Comparison of ENCODE assay signal across 19 mouse cellular contexts in the genomic region with DNA sequence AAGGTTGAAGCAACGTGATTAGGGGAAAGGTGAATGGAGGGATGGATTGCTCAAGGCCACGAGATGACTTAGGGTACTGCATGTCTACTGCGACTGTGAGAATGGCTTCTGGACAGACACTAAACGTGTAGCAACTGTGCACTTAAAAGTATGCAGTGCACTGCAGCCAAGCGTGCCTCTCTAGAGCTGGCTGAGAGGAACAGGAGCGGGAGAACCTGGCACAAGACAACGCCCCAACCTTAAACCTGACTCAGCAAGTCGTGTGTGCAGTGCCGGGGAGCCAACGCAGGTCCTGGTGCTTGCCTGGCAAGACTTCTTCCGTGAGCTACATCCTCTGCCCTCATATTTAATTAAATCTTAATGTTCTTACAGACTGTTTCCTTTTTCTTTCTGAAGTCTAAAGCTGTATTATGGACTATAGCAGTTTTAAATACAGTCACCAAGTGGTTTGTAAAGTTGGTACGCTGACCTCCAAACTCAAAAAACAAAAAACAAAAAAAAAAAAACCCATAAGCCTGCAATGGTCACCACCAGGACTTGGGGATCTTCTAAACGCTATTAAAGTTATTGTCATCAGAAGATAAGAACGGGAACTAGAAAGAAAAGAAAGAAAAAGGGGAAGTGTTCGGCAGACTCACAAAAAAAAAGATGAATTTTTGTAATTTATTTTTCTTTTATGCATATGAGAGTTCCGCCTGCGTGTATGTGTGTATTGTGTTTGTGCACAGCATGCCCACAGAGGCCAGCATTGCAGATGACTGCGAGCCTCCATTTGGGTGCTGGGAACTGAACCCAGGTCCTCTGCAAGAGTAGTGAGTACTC. TPM values are rescaled to one million over a fixed set of nuclear protein-coding genes. Genes with fewer than 3 reads are reported as not detected.
"Had no signal": no experiment of that assay in that cellular context is flagged by ENCODE, and none has a peak within 500 bp of the region (broad histone marks: within the 10 kb centered on the region; RNA-seq: fewer than 3 reads in every experiment).

No protein-coding gene starts in this region.

- H3K4me2 ChIP-seq: limb, embryonic 12.5 days; limb, embryonic 15.5 days; liver, embryonic 11.5 days; lung, embryonic 14.5 days had no signal

- H3K9ac ChIP-seq: limb, embryonic 12.5 days; limb, embryonic 15.5 days; liver, embryonic 14.5 days; liver, postnatal 0 days; lung, embryonic 14.5 days had no signal

- H3K4me1 ChIP-seq: limb, embryonic 15.5 days had no signal

- H3K9me3 ChIP-seq: limb, embryonic 12.5 days; limb, embryonic 15.5 days had no signal

- DNase-seq: kidney, postnatal 14 days; kidney, postnatal 4 days; left cerebral cortex, postnatal 4 days; liver, postnatal 0 days; lung, embryonic 14.5 days; midbrain, embryonic 14.5 days; right cerebral cortex, adult 18-20 months; right cerebral cortex, postnatal 14 days; right cerebral cortex, postnatal 4 days; thymus, adult 2 months; thymus, postnatal 14 days had no signal

- H3K27ac ChIP-seq: limb, embryonic 12.5 days; limb, embryonic 15.5 days; liver, embryonic 14.5 days; macrophage; stomach, postnatal 0 days had no signal

- H3K4me3 ChIP-seq: limb, embryonic 12.5 days; limb, embryonic 15.5 days had no signal

- ATAC-seq: liver, postnatal 0 days; lung, postnatal 0 days had no signal

- H3K27me3 ChIP-seq: limb, embryonic 12.5 days; limb, embryonic 15.5 days had no signal

RNA-seq across cellular contexts. Expression of gene Epha8, which starts 58.2 kb away (rescaled TPM):
- total RNA-seq: megakaryocyte, adult 5-6 weeks had no signal
- polyA plus RNA-seq: macrophage had no signal
